Mouse (Mus musculus): ENCODE measurements at regions not wholly inside any gene's neighbourhood (a gene's known extent, or its start where the extent isn't known, plus 50 kb on each side); places are given as distances from the start of the nearest gene placed in this dataset.

DNA sequence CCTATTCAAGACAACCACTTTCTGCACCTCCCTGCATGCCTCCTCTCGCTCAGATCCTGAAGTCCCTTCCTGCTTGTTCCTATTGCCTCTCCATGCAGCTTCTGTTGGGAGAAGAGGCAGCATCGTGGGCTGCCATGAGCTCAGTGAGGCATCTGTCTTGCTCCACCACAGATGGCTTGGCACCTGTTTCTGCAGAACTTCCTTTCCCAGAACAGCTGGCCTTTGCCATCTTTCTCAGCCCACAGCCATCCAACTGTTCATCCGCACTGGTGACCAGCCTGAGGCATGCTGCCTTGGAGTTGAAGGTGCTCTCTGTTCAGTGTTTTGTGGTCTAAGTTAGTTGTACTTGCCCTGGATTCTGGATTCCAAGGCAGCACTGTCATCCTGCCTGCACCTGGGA lies 312.5 kb downstream of the Cmpk2 start:
- no peak for DNase-seq (ENCODE audit: extremely low spot score)

DNA sequence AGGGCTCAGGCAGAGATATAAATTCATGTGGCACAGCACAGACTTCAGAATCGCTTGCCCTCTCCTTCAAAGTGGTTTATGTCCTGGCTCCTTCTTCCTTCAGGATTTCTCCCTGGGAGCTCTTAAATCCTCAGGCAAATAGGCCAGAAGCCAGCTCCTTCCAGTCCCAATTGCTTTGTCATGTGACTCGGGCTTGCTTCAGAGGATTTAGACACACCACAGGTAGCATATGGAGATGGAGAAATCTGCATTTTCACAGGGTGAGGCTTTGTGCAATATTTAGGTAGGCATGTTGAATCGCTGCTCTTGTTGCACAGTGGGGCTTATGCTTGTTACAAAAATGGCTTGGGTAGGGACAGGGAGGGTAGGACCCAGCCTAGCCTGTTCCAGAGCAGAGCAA lies 309.8 kb downstream of the Cmpk2 start:
- DNase-seq (ENCODE audit: extremely low spot score) = no peak

DNA sequence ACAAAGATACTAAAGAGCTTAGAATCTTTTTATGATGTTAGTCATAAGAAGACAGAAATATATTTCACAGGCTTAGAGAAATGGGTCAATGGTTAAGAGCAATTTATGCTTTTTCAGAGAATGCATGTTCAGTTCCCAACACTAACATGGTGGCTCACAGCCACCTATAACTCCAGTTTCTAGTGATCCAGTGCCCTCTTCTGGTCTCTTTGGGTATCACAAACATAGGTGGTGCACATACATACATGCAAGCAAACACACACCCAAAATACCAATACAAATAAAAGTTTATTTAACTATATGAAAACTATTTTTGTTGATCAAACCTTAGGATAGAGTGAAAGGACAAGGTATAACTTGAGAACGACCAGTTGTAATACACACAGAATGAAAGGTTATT lies 308.0 kb downstream of the Cmpk2 start:
- no peak for DNase-seq (ENCODE audit: extremely low spot score)

DNA sequence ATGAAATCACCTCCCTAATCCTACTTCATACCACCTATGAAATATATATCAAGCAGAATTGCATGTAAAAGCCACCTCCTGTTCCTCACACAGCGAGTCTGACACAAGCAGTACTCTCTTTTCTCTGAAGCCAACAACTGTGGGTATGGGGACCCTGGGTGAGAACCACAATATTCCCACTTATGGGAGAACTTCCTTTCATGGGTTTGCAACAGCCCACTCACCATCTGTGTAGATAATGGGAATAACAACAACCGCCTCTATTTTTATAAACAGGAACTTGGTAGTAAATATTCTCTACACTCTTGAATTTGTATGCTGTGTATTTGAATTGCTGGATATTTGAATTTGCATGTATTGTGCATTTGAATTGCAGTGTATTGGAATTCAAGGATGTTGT lies 305.0 kb downstream of the Cmpk2 start:
- no peak for DNase-seq (ENCODE audit: extremely low spot score)

- no peak for DNase-seq (ENCODE audit: extremely low spot score)
Measured at GRCm38 (mm10) chr12:26770753-26771583, 302.0 kb downstream of the Cmpk2 start.

DNA sequence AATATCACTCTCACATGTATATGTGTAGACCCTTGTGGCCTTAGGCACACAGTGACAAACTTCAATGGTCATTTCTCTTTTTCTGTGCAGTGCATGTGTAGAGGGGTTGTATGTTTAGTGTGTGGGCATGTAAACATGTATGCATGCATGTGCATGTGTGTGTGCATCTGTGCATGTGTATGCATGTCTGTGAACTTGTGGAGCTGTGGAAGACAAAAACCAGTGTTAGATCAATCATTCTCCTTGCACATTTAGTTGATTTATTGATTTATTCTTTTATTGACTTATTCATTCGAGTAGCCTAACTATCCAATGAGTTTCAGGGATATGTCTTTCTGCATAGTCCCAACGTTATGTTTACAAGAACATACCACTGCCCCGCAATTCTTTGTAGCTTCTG lies 298.5 kb downstream of the Cmpk2 start:
- no peak for DNase-seq (ENCODE audit: extremely low spot score)

GRCm38 (mm10) chr12:26758657-26759325 lies 289.8 kb downstream of the Cmpk2 start:
- no peak for DNase-seq (ENCODE audit: extremely low spot score)

DNA sequence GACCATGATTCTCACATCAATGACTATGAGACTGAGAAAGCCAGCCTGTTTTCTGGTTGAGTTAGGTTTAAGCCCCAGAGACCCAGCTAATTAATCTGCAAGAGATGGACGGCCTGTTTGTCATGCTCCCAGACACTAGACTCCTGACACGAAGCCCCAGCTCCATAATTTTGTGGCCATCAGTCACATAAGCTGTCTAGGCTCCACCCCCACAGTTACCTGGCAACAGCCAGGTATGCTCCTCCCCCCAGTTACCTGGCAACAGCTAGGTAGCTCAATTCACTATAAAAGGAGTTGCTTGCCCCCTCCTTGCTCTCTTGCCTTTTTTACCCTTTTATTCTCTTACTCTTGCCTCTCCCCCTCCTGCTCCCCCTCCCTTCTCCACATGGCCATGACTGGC lies 287.3 kb downstream of the Cmpk2 start:
- no peak for DNase-seq (ENCODE audit: extremely low spot score)

- no peak for DNase-seq (ENCODE audit: extremely low spot score)
Measured at GRCm38 (mm10) chr12:26754611-26755010, 285.6 kb downstream of the Cmpk2 start.

GRCm38 (mm10) chr12:26734558-26734897 lies 265.5 kb downstream of the Cmpk2 start:
- peak; percentile 45 for DNase-seq (ENCODE audit: extremely low spot score)

GRCm38 (mm10) chr12:26733822-26734557 lies 265.0 kb downstream of the Cmpk2 start:
- DNase-seq (ENCODE audit: extremely low spot score) = peak; percentile 55

GRCm38 (mm10) chr12:26723399-26723798 lies 254.4 kb downstream of the Cmpk2 start:
- peak; percentile 70 for DNase-seq (ENCODE audit: extremely low spot score)

DNA sequence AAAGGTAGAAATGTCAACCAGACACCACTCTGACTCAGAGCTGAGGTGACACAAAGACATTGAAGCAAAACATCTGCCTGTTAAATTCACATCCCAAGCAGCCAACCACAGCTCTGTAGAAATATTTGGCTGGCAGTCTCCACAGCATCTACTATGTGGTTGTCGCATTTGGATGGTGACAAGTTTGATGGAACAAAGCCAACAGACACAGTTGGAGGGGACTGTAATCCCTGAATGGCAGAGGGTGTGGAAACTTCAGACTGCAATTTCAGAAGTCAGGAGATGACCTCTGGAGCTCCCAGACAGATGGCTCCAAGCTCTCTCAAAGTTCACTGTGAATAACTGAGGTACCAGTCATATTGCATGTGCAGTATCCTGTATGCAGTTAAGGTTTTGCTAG lies 229.8 kb downstream of the Cmpk2 start:
- DNase-seq (ENCODE audit: extremely low spot score) = no peak

- no peak for DNase-seq (ENCODE audit: extremely low spot score)
Measured at GRCm38 (mm10) chr12:26688048-26688447, 219.0 kb downstream of the Cmpk2 start.

DNA sequence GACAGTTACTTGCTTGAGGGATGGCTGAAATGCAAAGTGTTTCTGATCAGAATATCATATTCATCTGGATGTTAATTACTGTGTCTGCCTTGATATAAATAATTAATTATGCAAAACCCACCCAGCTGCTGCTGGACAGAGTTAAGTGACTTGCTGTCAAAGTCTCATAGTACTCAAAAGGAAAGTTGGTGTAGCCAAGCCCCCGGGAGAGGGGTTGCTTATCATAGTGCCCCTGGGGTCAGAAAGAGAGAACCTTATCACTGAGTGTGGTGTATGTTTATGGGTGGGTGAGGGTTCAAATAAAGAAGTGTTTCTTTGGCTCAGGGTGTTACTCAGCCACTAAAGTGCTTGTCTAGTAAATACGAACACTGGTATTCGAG lies 211.6 kb downstream of the Cmpk2 start:
- DNase-seq (ENCODE audit: extremely low spot score) = no peak

DNA sequence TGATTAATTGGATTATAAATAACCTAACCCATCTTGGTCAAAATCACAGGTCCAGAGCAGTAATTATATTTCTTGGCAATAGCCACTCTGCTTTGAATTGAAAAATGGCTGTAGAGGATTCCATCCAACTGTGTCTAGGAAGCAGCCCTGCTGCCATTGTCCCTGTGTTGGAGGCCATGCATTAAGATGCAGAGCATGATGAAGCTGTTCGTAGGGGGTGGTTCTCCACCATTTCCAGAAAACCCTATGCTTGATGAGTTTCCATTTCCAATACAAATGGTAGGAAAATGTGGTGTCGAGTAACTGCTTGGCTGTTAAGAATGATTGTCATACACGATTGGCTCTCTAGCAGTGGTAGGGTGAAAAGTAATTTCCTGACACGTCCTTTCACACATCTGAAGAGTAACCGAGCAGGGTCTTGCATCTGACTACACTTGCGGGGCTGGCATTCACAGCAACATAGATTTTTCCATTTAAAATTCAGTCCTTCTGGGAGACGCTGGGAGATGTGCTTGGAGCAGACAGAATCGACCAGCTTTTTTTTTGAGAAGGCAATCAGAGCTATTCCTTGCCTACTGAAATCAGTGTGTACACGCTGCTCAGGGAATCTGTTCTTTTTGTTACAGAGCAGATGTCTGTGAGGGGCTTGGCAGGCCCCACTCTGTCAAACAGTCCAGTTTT lies 211.0 kb downstream of the Cmpk2 start:
- peak; percentile 2 for DNase-seq (ENCODE audit: extremely low spot score)

DNA sequence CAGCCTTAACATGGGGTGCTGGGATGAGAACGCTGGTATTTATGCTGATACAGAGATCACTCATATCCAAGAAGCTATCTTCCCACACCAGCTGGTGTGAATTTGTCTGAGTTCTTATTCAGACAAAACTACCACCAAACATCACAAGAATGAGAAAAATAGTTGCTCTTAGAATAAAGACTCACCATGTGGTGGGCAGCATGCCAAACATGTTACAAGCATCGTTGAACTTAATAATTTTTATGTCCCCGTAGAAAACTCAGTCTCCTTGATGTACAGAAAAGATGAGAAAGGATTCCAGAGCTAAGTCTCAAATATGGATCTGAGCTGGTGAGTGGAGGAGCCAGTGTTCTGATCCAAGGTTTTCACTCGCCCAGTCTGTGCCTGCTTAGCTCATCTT lies 196.5 kb downstream of the Cmpk2 start:
- no peak for DNase-seq (ENCODE audit: extremely low spot score)

DNA sequence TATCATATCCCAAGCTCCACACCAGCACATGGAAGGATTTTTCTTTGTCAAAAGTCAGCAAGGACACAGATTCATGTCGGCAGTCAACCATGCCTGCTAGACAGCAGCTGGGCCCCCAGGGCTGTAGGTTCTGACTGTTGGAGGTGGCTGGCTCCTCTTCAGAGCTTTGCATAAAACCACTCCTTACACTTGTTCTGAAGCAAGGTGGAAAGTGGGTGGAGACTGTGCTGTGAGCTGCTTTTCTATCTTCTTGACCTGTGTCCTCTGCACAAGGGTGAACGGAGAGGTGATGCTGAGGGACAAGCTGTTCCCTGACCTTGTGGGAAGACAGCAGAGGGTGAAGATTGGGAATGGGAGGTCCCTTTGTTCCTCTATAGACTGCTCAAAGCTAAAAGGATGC lies 185.2 kb downstream of the Cmpk2 start:
- no peak for DNase-seq (ENCODE audit: extremely low spot score)

DNA sequence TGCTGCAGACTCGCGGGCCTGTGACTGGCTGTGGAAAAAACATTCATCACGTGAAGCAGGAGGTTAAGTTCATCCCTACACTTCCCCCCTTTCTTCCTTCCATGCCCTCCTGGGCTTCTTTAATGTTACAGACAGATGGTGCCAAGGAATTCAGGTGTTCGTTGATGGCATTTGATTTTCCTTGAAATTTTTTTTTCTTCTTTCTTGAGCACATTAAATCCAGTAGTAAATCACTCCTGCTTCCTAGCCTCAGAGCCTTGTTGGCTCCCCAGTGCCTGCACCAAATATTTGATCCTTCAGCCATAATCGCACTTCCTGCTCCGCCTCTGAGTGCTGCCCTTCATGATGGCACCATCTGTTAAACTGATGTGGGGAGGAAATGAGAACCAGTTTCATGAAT lies 184.8 kb downstream of the Cmpk2 start:
- no peak for DNase-seq (ENCODE audit: extremely low spot score)

DNA sequence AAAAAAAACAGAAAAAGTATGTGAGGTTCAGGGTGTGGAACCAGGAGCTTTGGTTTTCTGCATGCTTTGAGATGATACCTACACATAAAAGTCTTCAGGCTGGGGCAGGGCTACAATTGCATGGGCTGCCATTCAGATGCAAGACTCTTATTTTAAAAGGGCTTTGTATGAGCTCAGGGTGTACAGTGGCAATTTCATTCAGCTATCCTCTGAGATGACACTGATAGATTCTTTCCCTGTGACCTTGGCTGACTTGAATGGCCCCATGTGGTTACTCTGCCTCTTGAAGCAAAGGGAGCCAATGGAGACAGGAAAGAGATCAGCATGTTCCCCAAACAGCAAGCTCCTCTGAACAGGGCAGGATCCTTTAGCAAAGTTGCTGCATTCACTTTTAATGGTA lies 177.1 kb downstream of the Cmpk2 start:
- DNase-seq (ENCODE audit: extremely low spot score) = peak; percentile 14

GRCm38 (mm10) chr12:26635665-26636241 lies 166.7 kb downstream of the Cmpk2 start:
- DNase-seq (ENCODE audit: extremely low spot score) = peak; percentile 12

DNA sequence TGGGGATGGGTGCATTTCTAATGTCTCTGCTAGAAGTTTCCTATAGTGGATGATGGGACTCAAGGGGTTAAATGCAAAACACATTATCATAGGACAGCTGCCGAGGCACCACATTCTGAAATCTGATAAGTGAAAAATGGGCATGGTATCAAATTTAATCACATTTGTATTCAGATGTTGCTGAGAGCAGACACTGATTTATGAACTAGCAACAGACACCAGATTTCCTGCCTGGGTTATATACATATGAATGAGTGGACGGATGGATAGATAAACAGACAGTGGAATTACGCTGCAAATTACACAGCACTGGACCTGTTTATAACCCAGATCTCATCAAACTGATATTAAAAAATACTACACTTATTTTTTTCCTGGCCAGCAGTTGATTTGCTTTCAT lies 166.2 kb downstream of the Cmpk2 start:
- no peak for DNase-seq (ENCODE audit: extremely low spot score)
